Mouse (Mus musculus): ENCODE measurements around the gene Hsd17b11.
"Not testable (repeated sequence)": the region's sequence is repeated elsewhere in the genome, so short reads cannot be mapped to it uniquely, and the experiment has no call there.

Hsd17b11 gene

DNA sequence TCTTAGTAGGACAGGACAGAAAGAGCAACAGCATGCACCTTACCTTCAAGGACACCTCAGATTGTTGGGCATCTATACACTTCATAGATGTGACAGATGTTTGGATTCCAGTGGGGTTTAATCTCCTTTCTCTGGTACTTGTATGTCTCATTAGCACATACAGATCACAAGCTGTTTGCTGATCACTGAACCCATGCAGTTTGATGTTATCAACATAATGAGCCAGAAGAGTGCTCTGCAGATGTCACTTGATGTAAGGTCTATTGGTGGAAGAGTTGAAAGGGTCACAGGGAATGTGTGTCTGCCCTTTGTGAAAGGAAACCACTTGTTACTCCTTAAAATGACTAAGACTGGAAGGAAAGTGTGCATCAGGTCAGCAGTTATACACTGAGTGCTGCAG is 13.3 kb upstream of the Hsd17b11 start:
- DNase-seq, result no peak

DNA sequence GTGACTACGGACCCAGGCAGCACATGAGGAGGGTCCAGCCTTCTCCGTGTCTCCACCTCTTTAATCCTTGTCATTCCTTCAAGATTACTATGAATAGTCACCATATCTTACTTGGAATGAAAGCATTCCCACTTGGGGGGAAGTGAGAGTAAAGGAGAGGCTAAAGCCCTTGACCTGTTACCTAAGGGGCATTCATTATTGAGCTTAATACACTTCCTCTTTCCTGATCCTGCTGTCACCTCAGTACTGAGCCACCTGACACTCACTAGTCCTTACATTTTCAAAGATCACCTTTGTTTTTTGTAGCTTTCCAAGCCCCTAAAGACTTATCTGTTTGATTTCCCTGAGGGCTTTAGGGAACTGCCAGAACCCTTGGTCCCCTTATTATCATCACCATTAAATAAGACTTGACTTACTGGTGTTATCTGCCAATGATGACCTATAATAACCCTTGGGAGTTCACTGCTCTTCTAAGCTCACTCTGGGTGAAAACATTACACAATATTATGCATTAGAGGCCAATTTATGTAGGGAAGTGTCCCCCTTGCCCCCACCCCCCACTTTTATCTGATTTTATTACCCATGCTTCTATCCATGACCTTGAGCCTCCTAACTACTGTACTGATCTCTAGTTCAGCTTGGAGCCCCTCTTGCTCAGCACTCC is 10.8 kb upstream of the Hsd17b11 start:
- DNase-seq, result no peak

DNA sequence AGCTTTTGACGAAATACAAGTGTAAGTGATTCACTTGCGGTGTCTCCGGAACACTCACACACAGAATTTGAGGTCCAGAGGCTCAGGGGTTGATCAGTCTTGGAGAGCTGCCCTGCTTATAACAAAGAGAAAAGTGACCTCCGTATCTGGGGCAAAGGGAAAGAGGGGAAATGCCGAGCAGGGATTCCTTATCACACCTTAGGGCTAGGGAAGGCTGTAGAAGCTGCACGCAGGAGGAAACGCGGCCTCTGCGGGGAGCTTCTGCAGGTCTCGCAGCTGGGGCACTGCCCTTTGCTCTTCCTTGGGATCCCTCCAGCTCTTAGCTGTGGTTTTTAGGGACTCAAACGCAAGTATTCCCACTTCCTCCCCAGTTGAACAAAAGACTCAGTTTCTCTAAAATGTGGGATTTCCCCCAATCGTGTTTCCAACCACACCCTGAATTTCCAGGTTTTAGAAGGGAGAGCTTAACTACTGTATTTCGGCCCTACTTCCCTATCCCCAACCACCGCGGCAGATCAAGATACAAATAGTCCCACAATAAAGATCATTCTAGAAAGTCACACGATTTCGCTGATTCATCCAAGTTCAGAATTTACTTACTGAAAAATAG is 3.6 kb upstream of the Hsd17b11 start:
- DNase-seq, result no peak

DNA sequence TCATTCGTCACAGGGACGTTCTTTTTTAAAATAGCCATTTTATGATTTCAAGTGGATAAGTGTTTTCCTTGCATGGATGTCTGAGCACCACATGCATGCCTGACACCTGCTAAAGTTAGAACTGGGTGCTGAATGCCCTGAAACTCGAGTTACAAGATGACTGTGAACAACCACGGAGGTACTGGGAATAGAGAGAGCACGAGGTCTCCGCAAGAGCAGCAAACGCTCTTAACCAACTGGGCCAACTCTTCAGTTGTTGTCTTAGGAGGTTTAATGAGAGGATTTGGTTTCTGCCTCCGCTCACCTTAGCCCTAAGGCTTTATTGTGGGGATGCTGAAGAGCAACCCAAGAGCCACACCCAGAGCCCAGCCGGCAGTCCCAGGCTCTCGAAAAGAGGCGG is 3.0 kb upstream of the Hsd17b11 start:
- DNase-seq, result no peak

DNA sequence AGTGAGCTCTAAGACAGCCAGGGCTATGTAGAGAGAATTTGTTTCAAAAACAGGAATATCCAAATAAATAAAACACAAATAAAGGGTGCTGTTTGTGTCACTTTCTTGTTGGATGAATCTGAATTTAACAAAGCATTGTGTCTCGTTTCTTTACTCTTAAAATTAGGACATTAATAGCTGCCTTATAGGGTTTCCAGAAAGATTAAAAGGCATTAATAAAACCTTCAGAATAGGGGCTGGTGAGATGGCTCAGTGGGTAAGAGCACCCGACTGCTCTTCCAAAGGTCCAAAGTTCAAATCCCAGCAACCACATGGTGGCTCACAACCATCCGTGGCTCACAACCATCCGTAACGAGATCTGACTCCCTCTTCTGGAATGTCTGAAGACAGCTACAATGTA is 2.5 kb upstream of the Hsd17b11 start:
- not testable (repeated sequence) for DNase-seq

DNA sequence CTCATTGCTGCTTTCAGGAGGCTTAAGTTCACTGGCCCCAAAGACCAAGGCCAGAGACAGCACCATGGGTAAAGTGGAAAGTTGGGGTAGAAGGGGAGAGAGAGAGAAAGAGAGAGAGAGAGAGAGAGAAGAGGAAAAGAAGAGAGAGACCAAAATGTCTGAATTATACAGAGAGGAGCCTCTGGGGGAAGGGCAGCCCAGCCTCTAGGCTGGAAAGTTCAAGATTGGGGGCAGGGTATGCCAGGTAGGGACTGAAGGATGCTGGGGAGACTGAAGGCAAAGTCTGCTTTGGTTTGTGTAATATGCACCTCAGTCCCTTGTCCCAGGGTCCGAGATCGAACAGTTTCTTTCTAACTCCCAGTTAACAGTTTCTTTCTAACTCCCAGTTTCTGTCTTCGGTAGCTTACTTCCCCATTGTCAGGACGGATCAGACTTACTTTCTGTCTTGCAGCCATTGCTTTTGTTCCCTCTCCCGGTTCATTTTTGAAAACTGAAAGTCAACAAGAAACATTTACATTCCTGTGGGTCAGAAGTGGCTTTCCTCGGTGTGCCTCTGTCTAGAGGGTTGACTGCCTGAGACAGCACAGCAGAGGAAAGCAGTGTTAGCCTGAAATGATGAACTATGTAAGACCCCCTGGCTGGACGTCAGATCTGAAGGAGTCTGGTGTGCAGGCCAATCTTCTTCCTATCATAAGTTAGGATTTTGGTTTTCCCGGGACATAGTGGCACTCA is 1.7 kb upstream of the Hsd17b11 start:
- no peak for DNase-seq

DNA sequence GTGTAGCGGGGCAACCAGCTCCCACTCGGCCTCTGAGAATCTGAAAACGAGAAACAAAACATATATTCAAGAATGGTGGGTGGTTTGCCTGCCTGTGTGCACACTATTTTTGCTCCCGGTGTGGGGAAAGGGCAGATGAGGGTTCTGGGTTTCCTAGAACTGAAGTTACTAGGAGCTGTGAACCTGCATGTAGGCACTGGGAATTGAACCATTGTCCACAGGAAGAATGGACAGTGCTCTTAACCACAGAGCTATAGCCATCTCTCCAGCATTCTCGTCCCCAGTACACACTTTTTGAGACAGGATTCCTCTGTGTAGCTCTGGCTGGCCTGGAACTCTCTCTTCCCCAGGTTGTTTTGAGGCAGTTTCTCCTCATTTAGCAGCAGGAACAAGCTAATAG is 839 bp upstream of the Hsd17b11 start:
- DNase-seq, result no peak

DNA sequence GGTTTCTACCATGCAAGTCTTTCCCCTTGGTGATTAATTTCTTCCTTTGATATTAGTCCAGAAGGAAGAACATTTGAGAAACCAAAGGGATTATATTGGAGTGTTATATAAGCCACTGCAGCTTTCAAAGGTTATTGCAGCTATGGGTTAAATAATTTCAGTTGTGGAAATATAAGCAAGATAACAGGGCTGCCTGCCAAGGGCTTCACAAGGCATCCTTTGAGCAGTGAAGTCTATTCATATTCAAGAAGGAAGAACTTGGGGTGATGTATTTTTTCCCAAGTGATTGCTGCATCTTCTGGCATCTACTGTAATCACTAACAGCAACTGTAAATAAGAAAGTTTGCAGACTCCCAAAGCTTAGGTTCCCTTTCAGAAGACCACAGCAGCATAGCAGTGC is 10.3 kb downstream of the Hsd17b11 start:
- DNase-seq, result no peak

DNA sequence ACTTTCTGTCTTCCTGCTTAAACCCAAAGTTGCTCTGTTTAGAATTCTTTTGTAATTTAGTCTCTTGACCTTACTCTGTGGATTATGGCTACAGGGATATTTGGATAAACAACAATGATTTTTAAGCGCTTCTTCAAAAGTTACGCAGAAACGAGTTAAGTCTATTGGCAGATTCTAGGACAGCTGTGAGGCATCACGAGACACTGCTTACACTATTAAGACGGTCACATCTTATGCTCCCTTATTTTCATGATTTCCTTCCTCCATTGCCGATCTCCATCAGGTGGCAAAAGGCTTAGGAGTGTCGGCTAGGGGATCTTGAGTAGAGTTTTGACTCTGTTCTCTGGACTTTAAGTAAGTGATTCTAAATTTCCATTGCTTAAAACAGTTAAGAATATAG is 11.5 kb downstream of the Hsd17b11 start:
- DNase-seq, result no peak

DNA sequence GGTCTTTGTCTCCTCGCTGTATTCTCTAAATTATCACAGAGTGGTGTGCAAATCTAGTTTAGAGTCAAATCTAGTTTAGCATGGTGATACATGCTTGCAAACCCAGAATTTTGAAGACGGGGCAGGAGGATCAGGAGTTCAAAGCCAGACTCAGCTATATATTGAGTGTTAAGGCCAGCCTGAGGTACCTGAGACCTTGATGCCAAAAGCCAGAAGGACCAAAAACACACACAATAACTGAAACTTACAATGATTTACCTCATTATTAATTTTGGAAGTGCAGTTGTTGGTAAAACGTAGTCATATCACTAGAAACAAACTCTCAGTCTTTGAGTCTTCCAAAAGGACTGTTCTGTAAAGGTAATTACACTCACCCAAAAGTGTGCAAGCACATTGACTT is 12.3 kb downstream of the Hsd17b11 start:
- DNase-seq, result no peak

DNA sequence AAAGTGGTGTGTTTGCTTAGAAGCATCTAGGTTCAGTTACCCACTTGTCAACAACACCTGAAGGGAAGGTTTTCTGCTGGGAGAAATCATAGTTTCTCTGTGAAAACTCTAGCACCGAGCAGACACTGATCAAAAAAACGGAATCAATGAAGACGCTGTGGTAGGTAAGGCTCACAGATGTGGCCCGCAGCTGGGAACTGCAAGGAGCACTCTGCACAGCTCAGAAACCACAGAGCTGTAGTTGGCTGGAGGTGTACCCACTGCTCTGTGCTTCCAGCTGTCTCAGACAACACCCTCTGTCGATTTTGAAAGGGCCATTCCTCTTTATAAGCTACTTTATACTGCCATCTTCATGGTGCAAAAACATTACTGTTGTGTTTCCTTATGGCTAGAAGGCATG is 13.9 kb downstream of the Hsd17b11 start:
- DNase-seq, result no peak

DNA sequence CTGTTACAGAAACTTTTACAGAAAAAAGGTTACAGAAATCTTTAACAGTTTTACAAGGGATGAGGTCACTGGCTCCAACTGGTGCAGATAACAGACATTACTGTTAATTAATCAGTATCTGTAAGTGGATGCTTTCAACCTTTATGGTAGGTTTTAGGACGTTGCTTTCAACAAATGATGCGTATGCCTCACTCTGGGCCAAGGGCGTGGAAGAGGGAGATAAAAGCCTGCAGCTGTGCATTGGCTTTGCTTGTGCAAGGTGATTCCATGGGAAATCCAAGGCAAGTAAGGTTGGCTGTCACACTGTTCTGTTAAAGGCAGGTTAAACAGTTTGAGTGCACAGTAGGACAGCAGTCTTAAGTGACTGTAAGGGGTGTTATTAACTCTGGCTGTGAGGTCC is 14.9 kb downstream of the Hsd17b11 start:
- no peak for DNase-seq

DNA sequence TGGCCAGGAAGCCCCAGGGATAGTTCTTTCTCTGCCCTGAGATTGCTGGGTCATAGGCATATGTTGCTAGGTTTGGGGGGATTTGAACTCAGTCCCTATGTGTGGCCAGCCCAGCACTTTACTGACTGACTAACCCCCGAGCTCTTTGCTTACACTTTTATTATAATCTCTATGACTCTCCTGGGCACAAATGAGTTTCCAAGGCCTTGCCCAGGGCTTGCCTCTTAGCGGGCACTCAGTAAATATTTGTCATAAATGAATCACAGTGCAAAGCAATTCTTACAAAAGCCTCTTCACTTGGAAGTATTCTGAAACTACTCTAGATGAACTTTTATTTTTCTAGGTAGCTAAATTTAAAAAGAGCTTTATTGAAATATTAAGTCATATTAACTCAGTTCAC is 17.8 kb downstream of the Hsd17b11 start:
- no peak for DNase-seq

DNA sequence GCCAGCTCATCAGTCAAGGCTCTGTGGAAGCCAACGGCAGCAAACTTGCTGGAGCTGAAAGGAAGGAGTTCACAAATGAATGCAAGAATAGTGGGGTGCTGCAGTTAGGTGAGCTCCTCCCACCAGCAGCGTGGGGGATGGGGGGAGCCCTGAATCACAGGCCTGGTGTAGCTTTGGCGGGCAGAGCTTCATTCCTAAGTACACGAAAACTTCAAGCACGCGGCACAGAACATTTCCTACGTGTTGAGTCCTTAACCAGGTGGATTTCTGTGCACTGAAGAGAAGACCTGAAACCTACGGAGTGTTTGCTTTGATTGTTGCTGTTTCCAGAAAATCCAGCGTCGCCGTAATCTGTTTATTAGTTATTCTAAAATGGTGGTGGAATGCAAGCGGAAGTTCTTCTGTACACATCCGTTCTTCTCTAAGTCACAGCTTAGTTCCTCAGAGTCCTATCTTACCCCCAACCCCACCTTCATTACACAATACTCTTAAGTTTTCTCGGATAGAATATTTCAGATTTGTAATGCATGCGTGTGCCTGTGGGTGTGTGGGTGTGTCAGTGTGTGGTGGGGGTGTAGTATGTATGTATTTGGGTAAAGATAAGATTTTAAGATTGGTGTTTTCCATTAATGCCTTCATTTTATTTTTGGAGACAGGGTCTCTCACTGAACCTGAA is 18.3 kb downstream of the Hsd17b11 start:
- DNase-seq, result peak in 1 of 2 experiments; percentile 52

DNA sequence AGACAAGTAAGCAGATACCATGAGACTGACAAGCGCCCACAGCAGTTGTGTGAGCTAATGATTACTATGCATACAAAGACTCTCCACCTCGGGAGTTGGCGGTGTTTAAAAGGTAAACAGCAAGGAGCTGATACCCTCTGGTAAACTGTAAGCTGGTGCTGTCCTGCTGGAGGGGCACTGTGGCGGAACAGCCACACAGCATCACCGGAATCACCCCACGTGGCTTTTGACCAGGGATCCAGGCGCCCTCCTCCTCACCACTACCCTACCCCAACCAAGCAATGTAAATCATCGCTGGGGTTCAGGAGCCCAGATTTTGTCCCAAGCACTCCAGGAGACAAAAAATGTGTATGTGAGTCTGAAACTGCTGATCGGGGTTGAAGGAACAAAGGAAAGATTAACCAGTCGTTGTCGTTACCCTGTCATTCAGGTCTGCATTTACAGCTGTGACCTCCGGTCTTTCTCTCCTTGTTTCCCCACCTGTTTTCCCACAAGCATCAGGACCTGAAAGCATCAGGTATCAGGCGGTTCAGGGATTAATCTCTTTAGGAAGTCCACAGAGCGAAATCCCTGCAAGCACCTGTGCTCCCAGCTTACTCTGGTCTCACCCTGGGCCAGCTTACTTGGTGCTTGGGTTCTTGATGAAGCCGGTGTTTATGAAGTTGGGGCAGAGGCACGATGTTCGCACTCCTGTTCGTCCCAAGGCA is 19.0 kb downstream of the Hsd17b11 start:
- DNase-seq, result peak in 1 of 2 experiments; percentile 48

DNA sequence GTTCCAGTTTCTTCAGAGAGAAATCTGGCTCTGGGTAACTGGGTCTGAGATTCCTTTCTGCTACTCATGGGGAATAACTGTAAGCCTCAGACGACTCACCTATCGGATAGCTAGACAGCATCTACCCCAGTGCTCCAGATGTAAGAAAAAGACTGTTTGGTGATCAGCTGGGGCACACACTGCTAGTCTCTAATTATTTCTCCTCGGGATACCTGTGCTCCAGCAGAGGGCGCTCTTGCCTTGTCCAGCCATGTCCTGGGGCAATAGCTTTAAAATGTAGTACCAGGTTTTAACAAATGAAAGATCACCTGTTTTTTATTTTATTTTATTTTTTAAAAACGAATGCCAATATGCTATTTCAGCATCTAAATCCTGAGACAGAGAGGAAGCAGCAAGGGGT is 22.0 kb downstream of the Hsd17b11 start:
- DNase-seq, result peak; percentile 90 to 92

DNA sequence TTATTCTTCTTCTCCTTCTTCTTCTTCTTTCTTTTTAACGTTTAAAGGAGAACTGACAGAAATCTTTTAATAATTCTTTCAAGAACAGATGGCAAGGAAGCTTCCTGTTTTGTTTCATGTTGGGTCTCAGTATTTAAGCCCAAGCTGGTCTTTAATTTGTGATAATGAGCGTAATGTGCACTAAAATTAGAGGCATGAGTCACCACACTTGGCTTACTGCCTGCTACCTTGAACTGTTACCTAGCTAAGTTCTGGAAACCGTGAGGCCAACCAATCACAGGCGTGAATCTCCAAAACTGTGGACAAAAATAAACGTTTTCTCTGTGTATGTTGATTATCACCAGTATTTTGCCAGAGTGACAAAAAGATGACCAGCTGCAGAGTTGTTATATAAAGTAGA is 23.0 kb downstream of the Hsd17b11 start:
- DNase-seq, result no peak

DNA sequence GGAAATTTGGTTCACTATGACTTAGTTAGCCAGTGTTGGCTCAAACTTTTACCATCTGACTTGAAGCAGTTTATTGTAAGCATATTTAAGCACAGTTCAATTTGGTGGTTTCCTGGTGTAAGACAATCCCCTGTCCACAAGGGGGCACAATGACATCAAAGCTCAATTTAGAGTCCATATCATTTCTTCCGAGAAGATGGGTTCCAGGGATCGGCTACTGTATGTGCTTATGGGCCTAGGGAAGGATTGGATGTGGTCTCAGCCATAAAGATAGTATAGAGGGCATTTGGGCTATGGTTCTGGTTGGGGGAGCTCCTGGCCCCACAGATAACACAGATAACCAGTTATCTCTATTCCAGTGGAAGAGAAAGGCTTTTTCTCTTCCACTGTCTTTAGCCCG is 26.5 kb downstream of the Hsd17b11 start:
- no peak for DNase-seq

DNA sequence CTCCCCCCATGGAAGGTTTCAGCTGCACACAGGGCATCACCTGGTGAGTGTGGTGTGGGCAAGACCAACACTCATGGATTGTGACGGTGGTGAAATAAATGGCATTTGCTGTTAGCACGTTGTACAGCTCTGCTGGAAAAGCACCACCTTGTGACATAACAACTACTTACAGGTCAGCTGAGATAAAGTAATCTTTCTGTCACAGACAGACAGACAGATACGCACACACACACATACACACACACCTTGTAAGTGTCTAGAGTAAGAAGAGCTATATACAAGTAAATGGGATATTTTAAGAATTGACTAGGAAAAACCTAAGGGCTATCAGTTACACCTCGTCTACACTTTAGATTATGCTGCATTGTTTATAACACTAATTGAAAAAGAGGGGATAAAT is 27.1 kb downstream of the Hsd17b11 start:
- no peak for DNase-seq

DNA sequence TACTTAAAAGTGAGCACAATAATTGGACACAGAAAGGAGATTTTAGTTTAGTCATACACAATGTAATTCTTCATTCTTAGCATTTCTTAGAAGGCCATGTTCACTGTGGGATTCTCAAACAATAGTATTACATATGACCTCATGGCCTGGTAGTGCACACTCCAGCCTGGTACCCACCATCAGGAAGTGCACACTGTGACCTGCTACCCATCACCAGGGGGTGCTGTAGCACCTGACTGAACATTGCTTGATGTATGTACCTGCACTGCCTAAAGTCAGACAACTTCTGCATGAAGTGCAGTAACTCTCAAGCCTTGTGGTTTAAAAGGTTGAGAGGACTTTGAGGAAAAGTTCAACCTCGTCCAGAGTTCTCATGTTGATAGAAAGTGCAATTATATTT is 28.1 kb downstream of the Hsd17b11 start:
- peak in 1 of 2 experiments; percentile 28 for DNase-seq

DNA sequence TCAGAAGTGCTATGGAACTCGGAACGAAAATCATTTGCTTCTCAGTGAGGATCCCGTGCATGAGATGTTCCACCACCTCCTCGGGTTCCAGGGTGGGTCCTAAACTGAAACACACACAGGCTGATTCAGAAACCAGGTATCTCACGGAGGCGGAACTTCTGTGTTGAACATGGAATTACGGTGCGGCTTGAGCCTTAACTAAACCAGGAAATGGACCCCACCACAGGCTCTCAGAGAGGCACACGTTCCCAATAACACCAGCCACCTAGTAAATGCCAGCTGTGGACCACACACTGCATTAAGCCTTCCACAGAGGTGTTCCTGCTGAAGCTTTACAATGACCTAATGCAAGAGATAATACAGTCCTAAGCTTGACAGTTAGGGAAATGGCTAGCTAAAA is 28.9 kb downstream of the Hsd17b11 start:
- no peak for DNase-seq

DNA sequence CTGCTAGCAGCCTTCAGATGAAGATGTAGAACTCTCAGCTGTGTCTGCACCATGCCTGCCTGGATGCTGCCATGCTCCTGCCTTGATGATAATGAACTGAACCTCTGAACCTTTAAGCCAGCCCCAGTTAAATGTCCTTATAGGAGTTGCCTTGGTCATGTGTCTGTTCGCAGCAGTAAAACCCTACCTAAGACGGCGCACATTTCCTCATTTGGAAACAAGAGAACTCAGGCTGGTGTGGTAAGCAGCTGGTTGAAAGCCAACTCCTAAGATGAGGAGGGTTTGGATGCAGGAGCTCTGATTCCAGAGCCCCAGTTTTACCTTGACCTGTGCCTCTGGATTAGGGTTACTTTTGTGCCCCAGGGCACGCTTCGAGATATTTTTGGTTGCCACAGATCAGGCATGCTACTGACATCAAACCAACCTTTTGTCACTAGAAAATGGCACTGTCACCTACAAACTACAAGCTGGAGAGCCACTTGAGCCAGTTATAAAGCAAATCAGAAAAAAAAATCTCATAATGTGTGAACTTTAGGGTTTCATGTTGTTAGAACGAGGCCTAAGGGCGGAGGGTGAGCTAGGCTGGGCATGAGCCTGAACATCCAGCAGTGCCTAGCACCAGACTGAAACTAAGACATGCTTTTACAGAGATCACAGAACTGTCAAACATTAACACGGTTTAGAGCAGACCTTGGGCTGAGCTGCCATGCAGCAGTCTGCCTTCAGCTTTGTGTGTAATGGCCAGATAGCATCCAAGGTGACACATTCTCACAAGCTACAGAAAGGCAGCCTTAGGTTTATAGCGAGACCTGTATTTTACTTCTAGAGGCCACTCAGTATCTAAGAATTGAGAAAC is 40.8 kb downstream of the Hsd17b11 start:
- peak; percentile 13 to 41 for DNase-seq

All from kidney, postnatal 4 days (tissue).